Mouse (Mus musculus): ENCODE data around the gene AU018091.
A peak's percentile ranks its signal among the peaks of the same experiment; 100 is the strongest.

DNA sequence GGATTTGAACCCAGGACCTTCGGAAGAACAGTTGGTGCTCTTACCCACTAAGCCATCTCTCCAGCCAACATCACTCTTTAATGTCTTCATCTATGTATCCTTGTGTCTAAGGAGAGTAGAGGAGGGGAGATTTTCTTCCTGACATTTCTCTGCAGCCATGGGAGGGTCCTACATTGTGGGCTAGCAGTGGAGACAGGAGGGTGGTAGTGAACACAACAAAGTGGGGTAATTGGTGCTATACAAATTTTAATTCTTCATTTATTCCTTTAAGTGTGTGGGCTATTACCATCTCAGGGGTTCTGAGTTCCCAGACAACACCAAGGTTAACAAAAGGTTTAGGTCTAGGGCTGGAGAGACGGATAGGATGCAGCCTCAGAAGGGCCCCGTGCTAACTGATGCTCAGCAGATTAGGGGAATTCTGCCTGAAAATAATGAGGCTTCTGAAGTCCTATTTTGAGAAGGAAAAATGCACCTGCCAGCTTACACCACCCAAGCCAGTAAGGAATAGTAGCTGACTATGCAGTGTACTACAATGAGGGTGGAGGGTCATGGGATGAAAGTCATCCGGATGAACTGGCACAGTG, 24.1 kb upstream of the AU018091 start:
- TF ChIP-seq CTCF (conservative IDR thresholded peaks at IDR 0.05; ENCODE audit: low read length) (no peak), NANOG (IDR thresholded peaks at IDR 0.05; ENCODE audit: borderline replicate concordance, low read length) (peak; percentile 94)
